ENCODE assay signal across 11 mouse cellular contexts in the genomic region with DNA sequence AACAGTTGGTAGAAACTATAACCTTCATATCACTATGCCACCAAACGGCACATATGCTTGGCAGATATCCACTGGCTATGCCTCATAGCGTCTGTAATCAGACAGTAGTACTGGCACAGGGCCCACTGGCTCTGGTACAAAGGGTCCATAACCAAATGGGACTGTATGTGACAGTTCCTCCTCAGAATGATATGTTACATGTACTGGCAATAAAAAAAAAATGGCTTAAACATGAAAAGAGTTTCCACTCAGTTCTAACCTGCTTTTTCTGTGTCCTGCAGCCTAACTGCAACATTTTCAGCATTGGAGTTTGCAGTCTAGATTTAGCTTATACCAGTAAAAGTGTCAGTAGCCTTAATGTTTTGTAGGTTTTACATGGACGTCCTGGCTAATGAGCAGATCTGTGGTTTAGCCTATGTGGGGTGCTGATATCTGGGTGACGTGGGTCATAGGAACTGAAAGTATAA. TPM values are rescaled to one million over a fixed set of nuclear protein-coding genes. Genes with fewer than 3 reads are reported as not detected.
DNase-seq lines count a peak whose midpoint lies in the region; ATAC-seq lines count a peak whose summit lies in the region.
"Had no signal": no experiment of that assay in that cellular context is flagged by ENCODE, and none has a peak within 500 bp of the region (broad histone marks: within the 10 kb centered on the region; RNA-seq: fewer than 3 reads in every experiment).

No protein-coding gene starts in this region.

- no peak for DNase-seq in heart, adult 9 months (ENCODE audit: low spot score in 2 of 2)
- no peak for DNase-seq in lung, postnatal 25 days (ENCODE audit: low spot score)
- DNase-seq in adrenal gland, postnatal 25 days, result peak; percentile 65
- no peak for DNase-seq in thymus, postnatal 0 days (ENCODE audit: low spot score)
- no peak for DNase-seq in B cell, adult 2 months
- DNase-seq: kidney, adult 18-20 months had no signal

- H3K27ac ChIP-seq in heart, embryonic 12.5 days (ENCODE audit: poor library complexity, severe bottlenecking), result peak overlapping the region; percentile 22
- H3K27ac ChIP-seq in lung, embryonic 15.5 days, result peak overlapping the region; percentile 54

- H3K4me2 ChIP-seq in heart, embryonic 12.5 days, result no peak overlapping the region
- H3K4me2 ChIP-seq in lung, embryonic 15.5 days, result no peak overlapping the region
- H3K4me2 ChIP-seq: midbrain, embryonic 11.5 days had no signal

- WGBS in heart, embryonic 12.5 days, result 49% methylated on average over 4 of the region's 4 CpGs
- 43% methylated on average over 4 of the region's 4 CpGs for WGBS in lung, embryonic 15.5 days

- no peaks in the 10 kb centered on the region for H3K27me3 ChIP-seq in heart, embryonic 12.5 days (replicated peaks)
- no peaks in the 10 kb centered on the region for H3K27me3 ChIP-seq in lung, embryonic 15.5 days

- H3K36me3 ChIP-seq in heart, embryonic 12.5 days, result no peaks in the 10 kb centered on the region
- no peaks in the 10 kb centered on the region for H3K36me3 ChIP-seq in lung, embryonic 15.5 days

- ATAC-seq in heart, embryonic 12.5 days (ENCODE audit: insufficient number of reproducible peaks, low FRiP score), result 0 out of 2 replicates have a peak, but pooled peaks have one; percentile 20
- ATAC-seq in lung, embryonic 15.5 days (ENCODE audit: borderline replicate concordance, extremely low read depth, low FRiP score, low TSS enrichment), result no peak
- ATAC-seq in megakaryocyte progenitor cell, adult 5-6 weeks (replicated peaks; ENCODE audit: poor library complexity), result peak; percentile 87
- ATAC-seq: Patski had no signal

- no peaks in the 10 kb centered on the region for H3K9me3 ChIP-seq in heart, embryonic 12.5 days (replicated peaks)
- H3K9me3 ChIP-seq in lung, embryonic 15.5 days, result peaks cover 2% of the 10 kb centered on the region; the same call in 1 of the 2 replicates

- no peak overlapping the region for H3K9ac ChIP-seq in heart, embryonic 12.5 days
- no peak overlapping the region for H3K9ac ChIP-seq in lung, embryonic 15.5 days

- no peak overlapping the region for H3K4me3 ChIP-seq in heart, embryonic 12.5 days
- no peak overlapping the region for H3K4me3 ChIP-seq in lung, embryonic 15.5 days

- peaks cover 51% of the 10 kb centered on the region for H3K4me1 ChIP-seq in heart, embryonic 12.5 days (replicated peaks)
- peaks cover 29% of the 10 kb centered on the region for H3K4me1 ChIP-seq in lung, embryonic 15.5 days

RNA-seq across cellular contexts. Expression of a gene that starts 9.9 kb away (rescaled TPM):
- 14.4 and 14.6 TPM in 2 replicates for polyA plus RNA-seq in heart, embryonic 12.5 days (2016; fragmentation: Nextera tagmentation; extraction: Ambion mirVana)
- 6.4 and 7.9 TPM in 2 replicates for polyA plus RNA-seq in lung, embryonic 15.5 days (2015; fragmentation: Nextera tagmentation; extraction: Ambion mirVana)
- total RNA-seq in adrenal gland, postnatal 25 days (2021), result 1.7 and 2.6 TPM in 2 replicates
- total RNA-seq in megakaryocyte progenitor cell, adult 5-6 weeks (2015), result 5.5 TPM in 2 replicates
- 1.5 and 3.2 TPM in 2 replicates for total RNA-seq in megakaryocyte progenitor cell, adult 5-6 weeks (2017)
- 0.59 and 0.77 TPM in 2 replicates for polyA plus RNA-seq in thymus, postnatal 0 days (2015; fragmentation: Nextera tagmentation; extraction: Ambion mirVana)
- polyA plus RNA-seq: Patski had no signal
